Mouse (Mus musculus) MEL (cell line): ENCODE measurements around the gene Commd8.

ENCODE experiments used
- CHD2 ChIP-seq: IDR thresholded peaks from 2 replicates; pipeline ENCODE4 v1.6.1; 2011; ENCODE audit warnings: low read length, improper control_type of control experiment
- CTCF ChIP-seq, 3 experiments: IDR thresholded peaks in 2 of 3; conservative IDR thresholded peaks in 1 of 3; 2 replicates each; pipeline ENCODE4 v1.5.1; 2011 to 2012; ENCODE audit warnings: low read length in 3 of 3, low read depth in 2 of 3, mild to moderate bottlenecking in 2 of 3, improper control_type of control experiment in 1 of 3, inconsistent platforms in 1 of 3, mixed read lengths in 1 of 3, moderate library complexity in 1 of 3; ENCODE audit not compliant: control insufficient read depth in 1 of 3, insufficient read depth in 1 of 3, poor library complexity in 1 of 3, severe bottlenecking in 1 of 3
- ELF1 ChIP-seq: IDR thresholded peaks from 2 replicates; pipeline ENCODE4 v1.6.1; 2014; ENCODE audit warnings: low read depth, mild to moderate bottlenecking, inconsistent platforms, low read length, improper control_type of control experiment, moderate library complexity
- EP300 ChIP-seq, 2 experiments: IDR thresholded peaks; 2 replicates each; pipeline ENCODE4 v1.6.1; 2011; ENCODE audit warnings: improper control_type of control experiment in 2 of 2, low read length in 2 of 2, low read depth in 1 of 2, mild to moderate bottlenecking in 1 of 2
- GABPA ChIP-seq: IDR thresholded peaks from 2 replicates; pipeline ENCODE4 v1.6.1; 2012; ENCODE audit warnings: low read depth, mild to moderate bottlenecking, inconsistent platforms, low read length, improper control_type of control experiment, moderate library complexity
- HCFC1 ChIP-seq: IDR thresholded peaks from 2 replicates; pipeline ENCODE4 v1.6.1; 2012; ENCODE audit warnings: low read depth, mild to moderate bottlenecking, inconsistent platforms, low read length, improper control_type of control experiment, moderate library complexity
- MEF2A ChIP-seq: IDR thresholded peaks from 2 replicates; pipeline ENCODE4 v1.6.1; 2014; ENCODE audit warnings: low read depth, mild to moderate bottlenecking, inconsistent platforms, low read length, improper control_type of control experiment; ENCODE audit not compliant: poor library complexity, insufficient replicate concordance, severe bottlenecking; ENCODE audit errors: extremely low read depth
- POLR2A ChIP-seq, 2 experiments: IDR thresholded peaks; 2 replicates each; pipeline ENCODE4 v1.6.1; 2011 to 2012; ENCODE audit warnings: low read length in 2 of 2, mild to moderate bottlenecking in 2 of 2, control low read depth in 1 of 2, improper control_type of control experiment in 1 of 2, low read depth in 1 of 2, moderate library complexity in 1 of 2; ENCODE audit not compliant: control insufficient read depth in 1 of 2, insufficient read depth in 1 of 2, poor library complexity in 1 of 2
- RAD21 ChIP-seq: IDR thresholded peaks from 2 replicates; pipeline ENCODE4 v1.6.1; 2011; ENCODE audit warnings: mild to moderate bottlenecking, low read depth, low read length, improper control_type of control experiment
- SMC3 ChIP-seq: IDR thresholded peaks from 2 replicates; pipeline ENCODE4 v1.6.1; 2011; ENCODE audit warnings: low read depth, low read length, improper control_type of control experiment
- USF1 ChIP-seq: IDR thresholded peaks from 2 replicates; pipeline ENCODE4 v1.6.1; 2014; ENCODE audit warnings: low read depth, mild to moderate bottlenecking, inconsistent platforms, low read length, improper control_type of control experiment, moderate library complexity
- ZKSCAN1 ChIP-seq: IDR thresholded peaks from 2 replicates; pipeline ENCODE4 v1.6.1; 2012; ENCODE audit warnings: low read depth, mild to moderate bottlenecking, inconsistent platforms, low read length, improper control_type of control experiment, moderate library complexity

DNA sequence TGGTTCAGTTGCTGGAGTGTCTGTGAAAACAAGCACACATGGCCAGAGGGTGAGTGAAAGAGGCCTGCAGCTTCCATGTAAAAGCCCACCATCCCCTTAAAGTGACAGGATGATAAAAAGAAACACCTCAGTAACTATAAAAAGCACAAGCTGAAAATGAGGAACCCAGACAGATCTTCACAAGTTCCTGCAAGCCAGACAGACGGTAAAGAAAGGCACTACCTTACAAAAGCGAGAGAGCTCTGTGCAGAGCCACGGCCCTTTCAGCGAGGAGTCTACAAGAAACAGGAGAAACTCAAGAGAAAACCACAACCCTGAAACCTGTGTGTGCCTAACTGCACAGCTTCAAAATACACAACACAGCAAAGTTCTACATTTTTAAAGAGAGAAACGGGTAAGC lies 5.1 kb downstream of the Commd8 start:
- no peak for TF ChIP-seq CTCF (IDR thresholded peaks at IDR 0.05 in 2 of 3, conservative IDR thresholded peaks at IDR 0.05 in 1 of 3; ENCODE audit: control insufficient read depth in 1 of 3, insufficient read depth in 1 of 3, low read depth in 2 of 3, low read length in 3 of 3, poor library complexity in 1 of 3, severe bottlenecking in 1 of 3)
- no peak for TF ChIP-seq ELF1
- no peak for TF ChIP-seq EP300 (IDR thresholded peaks at IDR 0.05; ENCODE audit: low read depth in 1 of 2, low read length in 2 of 2)
- TF ChIP-seq ZKSCAN1: no peak
- TF ChIP-seq MEF2A: no peak
- no peak for TF ChIP-seq CHD2
- no peak for TF ChIP-seq USF1
- no peak for TF ChIP-seq RAD21
- no peak for TF ChIP-seq SMC3
- no peak for TF ChIP-seq HCFC1
- no peak for TF ChIP-seq GABPA
- TF ChIP-seq POLR2A (IDR thresholded peaks at IDR 0.05; ENCODE audit: control insufficient read depth in 1 of 2, insufficient read depth in 1 of 2, low read depth in 1 of 2, low read length in 2 of 2, poor library complexity in 1 of 2): no peak
